Mouse (Mus musculus): Measurements from ENCODE around the gene E2f8. TPM values are rescaled to one million over a fixed set of nuclear protein-coding genes. Genes with fewer than 3 reads are reported as not detected.

The E2f8 gene
- total and polyA plus RNA-seq, 3 experiments = 8.9 to 49.4 (median 39.3) TPM

DNA sequence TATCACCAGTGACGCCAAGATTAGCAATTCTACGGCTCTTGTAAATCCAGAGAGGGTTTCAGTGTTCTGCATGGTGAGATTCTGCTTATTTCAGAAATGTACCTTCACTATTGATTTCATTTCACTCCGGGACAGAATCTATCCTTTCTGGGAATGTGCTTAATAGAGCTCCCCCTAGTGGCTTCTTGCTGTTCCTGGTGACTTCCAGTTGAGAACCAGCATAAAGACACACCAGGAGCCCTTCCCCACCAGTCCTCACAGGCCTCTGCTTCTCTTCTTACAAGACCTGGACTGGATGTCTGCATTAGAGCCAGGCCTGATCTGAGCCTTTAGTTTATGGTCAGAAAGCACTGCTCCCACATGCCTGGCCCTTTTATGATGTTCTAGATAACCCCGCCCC, 4.9 kb downstream of the E2f8 start:
- Histone ChIP-seq H3K79me2 (ENCODE audit: control insufficient read depth, insufficient read depth, low read length, poor library complexity) (peaks cover 14% of the 10 kb centered on the region), H3K4me3 (ENCODE audit: control insufficient read depth in 1 of 2, insufficient read depth in 1 of 2, low read depth in 2 of 2, low read length in 2 of 2) (no peak overlapping the region), H3K36me3 (ENCODE audit: control insufficient read depth in 1 of 2, insufficient read depth in 2 of 2, low read length in 2 of 2) (peaks cover 8 to 17% of the 10 kb centered on the region in 2 experiments), H3K27me3 (ENCODE audit: control insufficient read depth in 1 of 2, insufficient read depth in 2 of 2, low read length in 2 of 2) (no peaks in the 10 kb centered on the region), H3K27ac (ENCODE audit: control insufficient read depth, low read depth, low read length) (no peak overlapping the region), H3K9ac (ENCODE audit: control insufficient read depth, low read depth, low read length, poor library complexity, severe bottlenecking) (no peak overlapping the region), H3K9me3 (replicated peaks; ENCODE audit: insufficient read depth, low read length) (no peaks in the 10 kb centered on the region), H3K4me1 (ENCODE audit: control insufficient read depth in 1 of 2, insufficient read depth in 2 of 2, low read length in 2 of 2) (peaks cover 0 to 6% of the 10 kb centered on the region in 2 experiments; a peak in 1 of 4 replicates)
- no peak for TF ChIP-seq ZMIZ1 (IDR thresholded peaks at IDR 0.05; ENCODE audit: low read depth, low read length)
- TF ChIP-seq POLR2AphosphoS5 (IDR thresholded peaks at IDR 0.05; ENCODE audit: borderline replicate concordance, low read depth, low read length) = no peak
- peak; percentile 77 for TF ChIP-seq SMC3 (IDR thresholded peaks at IDR 0.05; ENCODE audit: low read depth, low read length)
- no peak for TF ChIP-seq MYC (IDR thresholded peaks at IDR 0.05; ENCODE audit: low read depth, low read length)
- no peak for TF ChIP-seq NELFE (IDR thresholded peaks at IDR 0.05; ENCODE audit: low read depth, low read length)
- TF ChIP-seq CTCF (IDR thresholded peaks at IDR 0.05 in 2 of 3, conservative IDR thresholded peaks at IDR 0.05 in 1 of 3; ENCODE audit: control insufficient read depth in 1 of 3, insufficient read depth in 1 of 3, low read depth in 2 of 3, low read length in 3 of 3, poor library complexity in 1 of 3, severe bottlenecking in 1 of 3) = peak; percentile 61 to 88 (median 80)
- TF ChIP-seq RCOR1 (IDR thresholded peaks at IDR 0.05; ENCODE audit: low read depth, low read length) = no peak
- TF ChIP-seq MAZ (IDR thresholded peaks at IDR 0.05; ENCODE audit: low read depth, low read length) = no peak
- TF ChIP-seq NRF1 (IDR thresholded peaks at IDR 0.05; ENCODE audit: insufficient read depth, low read depth, low read length, poor library complexity, severe bottlenecking) = no peak
- no peak for TF ChIP-seq USF2 (IDR thresholded peaks at IDR 0.05; ENCODE audit: borderline replicate concordance in 1 of 2, insufficient read depth in 1 of 2, low read depth in 1 of 2, low read length in 2 of 2)
- TF ChIP-seq POLR2AphosphoS2 (IDR thresholded peaks at IDR 0.05; ENCODE audit: low read length) = no peak
- no peak for TF ChIP-seq MXI1 (IDR thresholded peaks at IDR 0.05; ENCODE audit: low read depth, low read length)
- TF ChIP-seq CHD2 (IDR thresholded peaks at IDR 0.05; ENCODE audit: low read length) = no peak
- no peak for TF ChIP-seq TAL1 (IDR thresholded peaks at IDR 0.05; ENCODE audit: low read length)
- no peak for TF ChIP-seq MAFK (IDR thresholded peaks at IDR 0.05; ENCODE audit: borderline replicate concordance, low read depth, low read length)
- no peak for TF ChIP-seq HCFC1 (IDR thresholded peaks at IDR 0.05; ENCODE audit: low read depth, low read length)
- no peak for TF ChIP-seq POLR2A (IDR thresholded peaks at IDR 0.05; ENCODE audit: control insufficient read depth in 1 of 2, insufficient read depth in 1 of 2, low read depth in 1 of 2, low read length in 2 of 2, poor library complexity in 1 of 2)
- TF ChIP-seq TBP (IDR thresholded peaks at IDR 0.05; ENCODE audit: low read depth, low read length) = no peak
- no peak for TF ChIP-seq CHD1 (IDR thresholded peaks at IDR 0.05; ENCODE audit: low read depth, low read length)
- 0 out of 2 replicates have a peak, but pooled peaks have one; percentile 25 for TF ChIP-seq SIN3A (IDR thresholded peaks at IDR 0.05; ENCODE audit: low read length)
- TF ChIP-seq MYB (IDR thresholded peaks at IDR 0.05; ENCODE audit: low read depth, low read length) = no peak
- no peak for TF ChIP-seq ELF1 (IDR thresholded peaks at IDR 0.05; ENCODE audit: low read depth, low read length)
- no peak for TF ChIP-seq USF1 (IDR thresholded peaks at IDR 0.05; ENCODE audit: low read depth, low read length)
- TF ChIP-seq RAD21 (IDR thresholded peaks at IDR 0.05; ENCODE audit: low read depth, low read length) = peak; percentile 63
- TF ChIP-seq MAX (IDR thresholded peaks at IDR 0.05; ENCODE audit: low read length) = no peak
- TF ChIP-seq ZNF384 (IDR thresholded peaks at IDR 0.05; ENCODE audit: low read depth, low read length) = no peak
- no peak for TF ChIP-seq EP300 (IDR thresholded peaks at IDR 0.05; ENCODE audit: low read depth in 1 of 2, low read length in 2 of 2)
- TF ChIP-seq ZC3H11A (IDR thresholded peaks at IDR 0.05; ENCODE audit: low read depth, low read length) = peak; percentile 34
- DNase-seq (ENCODE audit: low read depth, low spot score) = peak; percentile 75

All from MEL (cell line).